Mouse (Mus musculus) CH12.LX (cell line): ENCODE results near the gene Ogdh. TPM values are rescaled to one million over a fixed set of nuclear protein-coding genes. Genes with fewer than 3 reads are reported as not detected.

ENCODE experiments used
- DNase-seq: peaks from one replicate; pipeline ENCODE4 v3.0.0-alpha.2; 2013; ENCODE audit errors: extremely low read depth
- H3K27ac ChIP-seq: 2 replicates; pipeline ENCODE4 v1.5.1; 2012; ENCODE audit warnings: low read depth, mild to moderate bottlenecking, control low read depth, moderate library complexity; ENCODE audit not compliant: insufficient read depth
- H3K27me3 ChIP-seq: replicated peaks from 2 replicates; pipeline ENCODE3; 2012; ENCODE audit warnings: inconsistent platforms
- H3K36me3 ChIP-seq, 2 experiments: replicated peaks in 1 of 2; 2 replicates each; pipeline versions ENCODE3 to v1.6.1; 2012; ENCODE audit warnings: inconsistent platforms in 1 of 2, low read length in 1 of 2, mild to moderate bottlenecking in 1 of 2, mixed read lengths in 1 of 2, moderate library complexity in 1 of 2; ENCODE audit not compliant: control insufficient read depth in 1 of 2, insufficient read depth in 1 of 2
- H3K4me1 ChIP-seq, 2 experiments: 2 replicates each; pipeline ENCODE4 v1.6.1; 2012; ENCODE audit warnings: inconsistent platforms in 1 of 2, moderate library complexity in 1 of 2; ENCODE audit not compliant: insufficient read depth in 2 of 2, control insufficient read depth in 1 of 2
- H3K4me2 ChIP-seq: 2 replicates; pipeline ENCODE4 v1.6.1; 2012; ENCODE audit warnings: low read depth, mild to moderate bottlenecking, control low read depth; ENCODE audit not compliant: poor library complexity, insufficient read depth, severe bottlenecking
- H3K4me3 ChIP-seq, 3 experiments: fragments of 150-350 bp in 1 of 3; sonication (generic) in 1 of 3; replicated peaks in 1 of 3; 2 replicates each; pipeline versions ENCODE3 to v1.5.1; 2011 to 2012; ENCODE audit warnings: low read depth in 2 of 3, low read length in 2 of 3, mild to moderate bottlenecking in 2 of 3, moderate library complexity in 2 of 3, control low read depth in 1 of 3, improper control_type of control experiment in 1 of 3, inconsistent platforms in 1 of 3, mixed read lengths in 1 of 3; ENCODE audit not compliant: poor library complexity in 1 of 3
- H3K79me2 ChIP-seq: replicated peaks from 2 replicates; pipeline ENCODE4 v1.6.1; 2012; ENCODE audit warnings: mild to moderate bottlenecking, moderate library complexity; ENCODE audit not compliant: control insufficient read depth, poor library complexity, insufficient read depth, severe bottlenecking; ENCODE audit errors: extremely low read depth
- H3K9ac ChIP-seq: 2 replicates; pipeline ENCODE4 v1.6.1; 2012; ENCODE audit warnings: low read depth, mild to moderate bottlenecking, control low read depth, moderate library complexity; ENCODE audit not compliant: insufficient read depth
- H3K9me3 ChIP-seq: replicated peaks from 2 replicates; pipeline ENCODE3; 2012; ENCODE audit warnings: low read length, inconsistent platforms, mixed read lengths
- CHD2 ChIP-seq: IDR thresholded peaks from 2 replicates; pipeline ENCODE4 v1.6.1; 2011; ENCODE audit warnings: low read length, improper control_type of control experiment
- ETS1 ChIP-seq: conservative IDR thresholded peaks from 2 replicates; pipeline ENCODE4 v1.6.1; 2012; ENCODE audit warnings: low read depth, mild to moderate bottlenecking, inconsistent platforms, low read length, improper control_type of control experiment, moderate library complexity
- GABPA ChIP-seq: IDR thresholded peaks from 2 replicates; pipeline ENCODE4 v1.6.1; 2012; ENCODE audit warnings: low read depth, low read length, improper control_type of control experiment, inconsistent platforms; ENCODE audit not compliant: insufficient replicate concordance
- IRF4 ChIP-seq: IDR thresholded peaks from 2 replicates; pipeline ENCODE4 v1.6.1; 2014; ENCODE audit warnings: low read depth, mild to moderate bottlenecking, inconsistent platforms, low read length, improper control_type of control experiment
- JUND ChIP-seq: conservative IDR thresholded peaks from 2 replicates; pipeline ENCODE4 v1.6.1; 2011; ENCODE audit warnings: low read depth, low read length, improper control_type of control experiment
- KAT2A ChIP-seq: IDR thresholded peaks from 2 replicates; pipeline ENCODE4 v1.6.1; 2012; ENCODE audit warnings: low read length, improper control_type of control experiment, inconsistent platforms; ENCODE audit not compliant: insufficient replicate concordance
- NELFE ChIP-seq: IDR thresholded peaks from 2 replicates; pipeline ENCODE4 v1.6.1; 2011; ENCODE audit warnings: low read depth, low read length, improper control_type of control experiment
- NRF1 ChIP-seq: IDR thresholded peaks from 2 replicates; pipeline ENCODE4 v1.6.1; 2014; ENCODE audit warnings: low read depth, mild to moderate bottlenecking, inconsistent platforms, low read length, improper control_type of control experiment, moderate library complexity
- PAX5 ChIP-seq: IDR thresholded peaks from 2 replicates; pipeline ENCODE4 v1.6.1; 2012; ENCODE audit warnings: low read length, inconsistent platforms, mixed read lengths
- POLR2A ChIP-seq: IDR thresholded peaks from 2 replicates; pipeline ENCODE4 v1.6.1; 2011; ENCODE audit warnings: low read depth, mild to moderate bottlenecking, improper control_type of control experiment, low read length
- SIN3A ChIP-seq: IDR thresholded peaks from 2 replicates; pipeline ENCODE4 v1.6.1; 2012; ENCODE audit warnings: low read length, improper control_type of control experiment, inconsistent platforms
- SMC3 ChIP-seq: IDR thresholded peaks from 2 replicates; pipeline ENCODE4 v1.6.1; 2011; ENCODE audit warnings: low read depth, low read length, improper control_type of control experiment
- TCF12 ChIP-seq: IDR thresholded peaks from 2 replicates; pipeline ENCODE4 v1.6.1; 2014; ENCODE audit warnings: low read depth, mild to moderate bottlenecking, inconsistent platforms, low read length, improper control_type of control experiment
- USF1 ChIP-seq: IDR thresholded peaks from 2 replicates; pipeline ENCODE4 v1.6.1; 2014; ENCODE audit warnings: low read depth, mild to moderate bottlenecking, inconsistent platforms, low read length, improper control_type of control experiment
- ZC3H11A ChIP-seq: IDR thresholded peaks from 2 replicates; pipeline ENCODE4 v1.6.1; 2012; ENCODE audit warnings: low read depth, mild to moderate bottlenecking, inconsistent platforms, low read length, improper control_type of control experiment
- ZMIZ1 ChIP-seq: IDR thresholded peaks from 2 replicates; pipeline ENCODE4 v1.6.1; 2012; ENCODE audit warnings: low read depth, mild to moderate bottlenecking, inconsistent platforms, low read length, improper control_type of control experiment
- ZNF384 ChIP-seq: IDR thresholded peaks from 2 replicates; pipeline ENCODE4 v1.6.1; 2012; ENCODE audit warnings: low read depth, low read length, improper control_type of control experiment, inconsistent platforms
- dilution Hi-C: fragments of 300-500 bp; cut with MboI; formaldehyde crosslinking; loops from 2 replicates; pipeline ENCODE4 v1.14.3; 2020; ENCODE audit warnings: low sequenced_read_pairs; ENCODE audit not compliant: extremely low pct_unique_long_range_greater_than_20kb, extremely low pct_ligation_motif_present
- in situ Hi-C: fragments of 300-500 bp; cut with MboI; formaldehyde crosslinking; loops from 3 replicates; pipeline ENCODE4 v1.14.3; 2019; ENCODE audit warnings: low sequenced_read_pairs, low pct_ligation_motif_present, low pct_unique_long_range_greater_than_20kb, mixed read lengths
- polyA plus RNA-seq: library from polyadenylated mRNA; unstranded; fragments of >175 nt; gene quantifications from 2 replicates; pipeline ENCODE4 v1.2.1, GENCODE M21; 2012; ENCODE audit warnings: low read depth; ENCODE audit not compliant: insufficient read length
- total RNA-seq, 2 experiments: library from RNA; depleted of rRNA; stranded (reverse); fragments of 300-350 nt in 1 of 2; fragments of >200 nt in 1 of 2; gene quantifications; 2 replicates each; pipeline ENCODE4 v1.2.3; 2012 to 2014

The Ogdh gene
- total and polyA plus RNA-seq, 3 experiments = 47.1 to 173 (median 120) TPM

- Histone ChIP-seq H3K36me3 (peaks cover 50 to 66% of the 10 kb centered on the region in 2 experiments), H3K4me1 (peaks cover 33 to 68% of the 10 kb centered on the region in 2 experiments)
- in situ Hi-C loops = no loop called here
Measured at GRCm38 (mm10) chr11:6393866-6394265, 102.4 kb downstream of the Ogdh start.

GRCm38 (mm10) chr11:6395565-6395964 lies 104.1 kb downstream of the Ogdh start:
- DNase-seq = no peak
- Histone ChIP-seq H3K9me3 (no peaks in the 10 kb centered on the region), H3K4me1 (peaks cover 33 to 65% of the 10 kb centered on the region in 2 experiments), H3K4me3 (no peak overlapping the region), H3K9ac (no peak overlapping the region), H3K79me2 (peaks cover 59% of the 10 kb centered on the region), H3K27ac (peak overlapping the region; percentile 22), H3K4me2 (no peak overlapping the region), H3K36me3 (peaks cover 65 to 78% of the 10 kb centered on the region in 2 experiments), H3K27me3 (no peaks in the 10 kb centered on the region)
- dilution Hi-C loops (no loop called here), in situ Hi-C loops (no loop called here)
- peak; percentile 56 for TF ChIP-seq ETS1
- TF ChIP-seq NRF1 = 0 out of 2 replicates have a peak, but pooled peaks have one; percentile 10
- no peak for TF ChIP-seq JUND
- TF ChIP-seq CHD2 = no peak
- peak; percentile 47; the same call in 1 of the 2 replicates for TF ChIP-seq TCF12
- no peak for TF ChIP-seq ZNF384
- TF ChIP-seq SIN3A = peak; percentile 65; the same call in 1 of the 2 replicates

More at GRCm38 (mm10) chr11:6393866-6394265, 102.4 kb downstream of the Ogdh start:
- Histone ChIP-seq H3K9ac (peak overlapping the region; percentile 5; the same call in 1 of the 2 replicates), H3K27ac (peak overlapping the region; percentile 63), H3K4me2 (peak overlapping the region; percentile 19; the same call in 1 of the 2 replicates), H3K9me3 (no peaks in the 10 kb centered on the region), H3K79me2 (peaks cover 72% of the 10 kb centered on the region), H3K4me3 (no peak overlapping the region), H3K27me3 (no peaks in the 10 kb centered on the region)
- dilution Hi-C loops = no loop called here
- TF ChIP-seq ZNF384 (no peak), JUND (no peak), SMC3 (no peak), PAX5 (no peak), KAT2A (no peak), ETS1 (no peak), USF1 (no peak), IRF4 (no peak), GABPA (no peak), NRF1 (no peak), POLR2A (no peak), ZMIZ1 (no peak), ZC3H11A (no peak), NELFE (no peak)
- DNase-seq = no peak
